Mouse (Mus musculus) kidney, embryonic 15.5 days (tissue): ENCODE results near the gene Sestd1. TPM values are rescaled to one million over a fixed set of nuclear protein-coding genes. Genes with fewer than 3 reads are reported as not detected.
A peak's percentile ranks its signal among the peaks of the same experiment; 100 is the strongest.

Experiments
- ATAC-seq: fragments of 200-750 bp; cut with Nextera tagmentation; replicated peaks from 2 replicates; pipeline ENCODE4 v1.8.0; 2017; ENCODE audit warnings: moderate TSS enrichment; ENCODE audit not compliant: low FRiP score
- H3K27ac ChIP-seq: fragments of 300-500 bp; sonication (generic); 2 replicates; pipeline ENCODE4 v1.5.1; 2015; ENCODE audit warnings: mild to moderate bottlenecking, inconsistent platforms
- H3K27me3 ChIP-seq: fragments of 300-500 bp; sonication (generic); 2 replicates; pipeline ENCODE4 v1.6.1; 2015; ENCODE audit warnings: inconsistent platforms
- H3K36me3 ChIP-seq: fragments of 300-500 bp; sonication (generic); 2 replicates; pipeline ENCODE4 v1.6.1; 2015; ENCODE audit warnings: inconsistent platforms
- H3K4me1 ChIP-seq: fragments of 300-500 bp; sonication (generic); 2 replicates; pipeline ENCODE4 v1.6.1; 2015; ENCODE audit warnings: inconsistent platforms
- H3K4me2 ChIP-seq: fragments of 300-500 bp; sonication (generic); 2 replicates; pipeline ENCODE4 v1.6.1; 2015; ENCODE audit warnings: moderate library complexity, mild to moderate bottlenecking, inconsistent platforms
- H3K4me3 ChIP-seq: fragments of 300-500 bp; sonication (generic); replicated peaks from 2 replicates; pipeline ENCODE4 v1.5.1; 2015; ENCODE audit warnings: mild to moderate bottlenecking, inconsistent platforms
- H3K9ac ChIP-seq: fragments of 300-500 bp; sonication (generic); 2 replicates; pipeline ENCODE4 v1.6.1; 2015; ENCODE audit warnings: mild to moderate bottlenecking, inconsistent platforms
- H3K9me3 ChIP-seq: fragments of 300-500 bp; sonication (generic); replicated peaks from 2 replicates; pipeline ENCODE4 v1.6.1; 2016; ENCODE audit warnings: inconsistent platforms
- WGBS: fragments of 180-500 bp; shearing (Covaris S2); methylation state at CpG from one replicate; pipeline ENCODE4 v1.1.7; 2015; ENCODE audit warnings: mixed read lengths; 5-methylcytosine and 5-hydroxymethylcytosine counted together
- polyA plus RNA-seq: library from polyadenylated mRNA; unstranded; fragments of >200 nt; fragmentation: Nextera tagmentation; extraction: Ambion mirVana; gene quantifications from 2 replicates; pipeline ENCODE4 v1.2.1, GENCODE M21; 2015

Gene Sestd1
- polyA plus RNA-seq, 1 experiment from 2014 or later = 26.6 TPM

DNA sequence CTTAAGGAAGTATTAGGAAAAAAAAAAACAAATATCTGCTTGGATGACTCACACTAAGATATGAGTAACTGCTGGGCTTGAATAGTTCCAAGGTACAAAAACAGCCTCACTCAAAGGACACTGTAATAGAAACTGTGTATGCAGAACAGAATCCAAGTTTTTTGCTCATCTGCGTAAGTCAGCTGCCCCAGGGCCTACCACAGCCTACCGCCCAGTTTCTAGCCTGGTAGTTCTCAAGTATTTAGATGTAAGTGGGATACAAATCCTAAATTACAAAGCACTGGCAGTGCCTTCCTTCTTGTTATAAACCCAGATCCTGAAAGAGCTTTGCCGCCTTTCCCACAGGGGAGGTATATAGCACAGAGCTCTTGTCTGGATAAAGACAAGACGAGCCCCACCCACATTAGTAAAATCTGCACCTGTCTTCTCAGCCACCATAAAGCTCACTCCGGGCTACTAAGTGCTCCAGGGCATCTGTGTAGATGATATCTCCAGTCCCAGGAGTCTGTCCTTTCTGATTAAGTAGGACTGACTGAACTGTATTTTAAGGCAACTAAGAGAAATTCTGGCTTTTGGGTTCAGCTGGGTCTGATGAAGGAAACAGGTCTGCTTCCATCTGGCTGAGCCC lies 11.7 kb downstream of the Sestd1 start:
- ATAC-seq = no peak
- no peak overlapping the region for H3K4me2 ChIP-seq
- no peaks in the 10 kb centered on the region for H3K36me3 ChIP-seq
- H3K9me3 ChIP-seq = no peaks in the 10 kb centered on the region
- no peak overlapping the region for H3K9ac ChIP-seq
- H3K27me3 ChIP-seq = no peaks in the 10 kb centered on the region
- H3K27ac ChIP-seq = peak overlapping the region; percentile 42; the same call in 1 of the 2 replicates
- H3K4me3 ChIP-seq = no peak overlapping the region
- 73% methylated on average over 5 of the region's 5 CpGs for WGBS
- H3K4me1 ChIP-seq = peaks cover 60% of the 10 kb centered on the region

DNA sequence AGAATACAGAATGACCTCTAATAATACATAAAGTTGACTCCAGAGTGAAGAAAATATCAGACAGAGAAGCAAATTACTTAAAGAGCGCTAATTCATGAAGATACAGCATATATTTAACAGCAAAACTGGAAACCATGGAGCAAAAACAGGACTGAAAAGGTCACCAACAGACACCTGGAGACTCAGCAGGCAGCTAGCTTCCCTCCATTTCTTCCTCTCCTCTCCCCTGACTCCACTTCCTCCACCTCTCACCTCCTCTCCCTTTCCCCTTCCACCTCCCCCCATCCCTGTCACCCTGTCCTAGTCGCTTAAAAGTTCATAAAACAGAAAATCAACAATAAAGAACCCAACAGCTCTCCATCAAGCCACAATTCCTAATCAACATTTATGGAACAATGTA lies 13.5 kb downstream of the Sestd1 start:
- H3K9me3 ChIP-seq = no peaks in the 10 kb centered on the region
- no peaks in the 10 kb centered on the region for H3K27me3 ChIP-seq
- WGBS = 87% methylated on average over 2 of the region's 2 CpGs
- H3K4me2 ChIP-seq = no peak overlapping the region
- H3K4me1 ChIP-seq = peaks cover 68% of the 10 kb centered on the region
- no peaks in the 10 kb centered on the region for H3K36me3 ChIP-seq
- H3K9ac ChIP-seq = no peak overlapping the region
- no peak overlapping the region for H3K4me3 ChIP-seq
- ATAC-seq = no peak
- no peak overlapping the region for H3K27ac ChIP-seq

DNA sequence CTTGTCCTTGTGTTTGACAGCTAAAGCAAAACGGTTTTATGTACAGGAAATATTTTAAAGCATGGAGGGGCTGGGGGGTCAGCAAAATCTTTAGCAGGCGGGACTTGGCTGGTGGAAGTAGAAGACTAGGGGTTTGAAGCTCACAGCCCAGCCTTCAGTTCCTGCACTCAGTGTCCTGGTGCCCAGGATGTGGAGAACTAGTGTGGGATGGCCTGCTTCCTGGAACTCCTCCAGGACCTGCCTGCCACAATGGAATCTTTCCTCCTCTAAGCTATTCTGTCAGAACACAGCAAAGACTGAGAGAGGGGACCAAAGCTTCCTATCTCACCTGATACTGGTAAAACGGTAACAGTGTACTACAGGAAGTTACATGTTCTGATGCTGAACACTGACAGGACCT lies 14.4 kb downstream of the Sestd1 start:
- H3K27ac ChIP-seq = peak overlapping the region; percentile 58
- no peak overlapping the region for H3K4me2 ChIP-seq
- ATAC-seq = no peak
- H3K9ac ChIP-seq = no peak overlapping the region
- WGBS = 67% methylated on average over 3 of the region's 3 CpGs
- H3K9me3 ChIP-seq = no peaks in the 10 kb centered on the region
- H3K27me3 ChIP-seq = no peaks in the 10 kb centered on the region
- H3K4me1 ChIP-seq = peaks cover 70% of the 10 kb centered on the region
- no peaks in the 10 kb centered on the region for H3K36me3 ChIP-seq
- H3K4me3 ChIP-seq = no peak overlapping the region

DNA sequence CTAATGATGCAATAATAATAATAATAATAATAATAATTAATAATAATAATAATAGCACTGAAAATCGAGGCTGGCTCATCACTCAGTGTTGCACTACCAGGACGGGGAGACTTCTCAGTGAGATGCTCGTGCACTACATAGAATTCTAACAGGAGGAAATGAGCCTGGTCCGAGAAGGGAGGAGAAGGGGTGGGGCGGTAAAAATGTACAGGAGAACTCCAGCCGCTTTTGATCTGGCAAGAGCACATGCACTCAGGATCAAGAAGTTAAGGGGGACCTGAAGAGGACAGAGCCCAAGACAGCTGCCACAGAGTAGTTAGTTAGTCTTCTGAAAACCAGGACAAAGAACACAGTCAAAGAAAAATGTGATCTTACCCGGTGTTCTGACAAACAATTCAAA lies 15.1 kb downstream of the Sestd1 start:
- WGBS = 60% methylated on average over 7 of the region's 7 CpGs

DNA sequence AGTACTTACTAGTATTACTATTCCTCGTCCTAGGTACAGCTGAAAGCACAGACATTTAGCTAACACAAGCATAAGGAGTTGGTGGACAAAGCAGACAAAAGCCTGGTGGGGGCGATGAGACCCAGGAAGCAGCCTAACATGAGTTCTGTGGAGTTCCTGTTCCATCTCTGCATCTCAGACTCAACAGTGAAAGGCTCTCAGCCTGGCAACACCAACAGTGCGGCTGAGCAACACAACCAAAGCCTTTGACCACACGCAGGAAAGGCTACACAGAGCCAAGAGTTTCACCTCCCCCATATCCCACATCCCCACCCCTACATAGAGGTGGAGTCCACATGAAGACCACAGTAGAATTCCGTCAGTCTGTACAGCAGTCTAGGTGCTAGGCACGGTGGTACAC lies 15.8 kb downstream of the Sestd1 start:
- Histone ChIP-seq H3K27ac (no peak overlapping the region), H3K4me3 (no peak overlapping the region), H3K36me3 (no peaks in the 10 kb centered on the region), H3K4me1 (peaks cover 63% of the 10 kb centered on the region), H3K9me3 (no peaks in the 10 kb centered on the region), H3K9ac (no peak overlapping the region), H3K27me3 (no peaks in the 10 kb centered on the region), H3K4me2 (no peak overlapping the region)
- WGBS = 80% methylated on average over 6 of the region's 6 CpGs
- no peak for ATAC-seq

More for the DNA sequence above, 15.1 kb downstream of the Sestd1 start:
- ATAC-seq = no peak
- Histone ChIP-seq H3K9ac (no peak overlapping the region), H3K9me3 (no peaks in the 10 kb centered on the region), H3K27me3 (no peaks in the 10 kb centered on the region), H3K27ac (no peak overlapping the region), H3K36me3 (no peaks in the 10 kb centered on the region), H3K4me2 (no peak overlapping the region), H3K4me3 (no peak overlapping the region), H3K4me1 (peaks cover 67% of the 10 kb centered on the region)

DNA sequence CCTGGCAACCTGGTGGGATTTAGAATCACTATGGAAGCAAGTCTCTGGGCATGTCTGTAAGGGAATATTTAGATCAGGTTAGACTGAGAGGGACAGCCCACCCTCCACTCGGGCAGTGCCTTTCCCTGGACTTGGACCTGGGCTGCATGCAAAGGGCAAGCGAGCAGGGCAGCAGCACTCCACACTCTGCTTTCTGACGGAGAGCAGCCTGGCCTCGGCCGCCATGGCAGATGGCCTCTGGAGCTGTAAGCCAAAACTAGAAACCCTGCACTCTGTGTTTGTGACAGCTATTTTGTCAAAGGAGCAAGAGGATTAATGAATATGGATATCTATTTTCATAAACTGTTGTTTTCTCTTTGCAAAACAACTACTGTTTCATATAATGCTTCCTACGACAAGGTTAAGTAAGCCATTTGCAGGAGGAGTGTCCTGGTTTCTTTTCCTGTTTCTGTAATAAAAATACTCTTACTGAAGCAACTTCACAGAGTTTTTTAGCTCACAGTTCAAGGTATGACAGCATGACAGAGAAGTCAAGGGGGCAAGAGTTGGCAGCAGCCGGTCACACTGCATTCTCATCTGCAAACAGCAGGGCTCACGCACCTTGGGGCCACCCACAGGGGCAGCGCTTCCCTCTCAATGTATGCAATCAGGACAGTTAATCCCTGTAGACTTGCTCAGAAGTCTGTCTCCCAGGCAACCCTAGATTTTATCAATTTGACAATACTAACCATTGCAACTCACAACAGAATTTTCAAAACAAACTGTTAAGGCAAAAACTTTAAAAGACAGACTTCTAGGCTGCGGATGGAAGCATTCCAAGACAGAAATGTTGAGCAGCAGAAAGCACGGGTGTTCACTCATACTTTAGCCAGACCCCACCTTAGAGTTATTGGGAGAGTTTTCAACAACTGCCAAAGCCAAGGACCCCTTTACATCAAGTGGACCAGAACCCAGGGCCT lies 16.6 kb downstream of the Sestd1 start:
- H3K9ac ChIP-seq = no peak overlapping the region
- H3K36me3 ChIP-seq = no peaks in the 10 kb centered on the region
- no peaks in the 10 kb centered on the region for H3K9me3 ChIP-seq
- no peaks in the 10 kb centered on the region for H3K27me3 ChIP-seq
- no peak for ATAC-seq
- 0 out of 2 replicates have a peak overlapping the region, but pooled peaks have one; percentile 37 for H3K27ac ChIP-seq
- H3K4me1 ChIP-seq = peaks cover 55% of the 10 kb centered on the region
- H3K4me3 ChIP-seq = no peak overlapping the region
- WGBS = 55% methylated on average over 11 of the region's 11 CpGs
- no peak overlapping the region for H3K4me2 ChIP-seq

DNA sequence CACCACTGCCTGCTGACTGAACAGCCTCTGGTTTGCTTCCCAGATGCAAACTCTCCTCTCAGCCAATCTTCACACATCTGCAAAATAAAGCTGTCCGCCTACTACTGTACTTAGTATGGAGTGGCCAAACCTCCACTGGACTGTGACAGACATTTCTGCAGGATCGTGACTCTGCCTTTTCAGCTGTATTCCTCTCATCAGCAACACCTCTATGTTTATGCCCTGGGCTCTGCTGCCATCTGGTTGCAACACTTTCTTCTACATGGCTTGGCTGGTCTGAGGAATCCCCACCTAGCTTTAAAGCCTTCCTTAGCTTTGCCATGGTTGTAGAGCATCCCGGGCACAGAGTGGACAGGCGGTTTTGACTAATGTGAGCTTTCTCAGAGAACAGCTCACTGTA lies 20.3 kb downstream of the Sestd1 start:
- WGBS = 56% methylated on average over 4 of the region's 4 CpGs
- Histone ChIP-seq H3K27me3 (no peaks in the 10 kb centered on the region), H3K9me3 (no peaks in the 10 kb centered on the region), H3K36me3 (0 out of 2 replicates have a peak, but pooled peaks cover 7% of the 10 kb centered on the region), H3K27ac (no peak overlapping the region), H3K4me3 (no peak overlapping the region), H3K4me1 (peaks cover 36% of the 10 kb centered on the region), H3K9ac (no peak overlapping the region), H3K4me2 (no peak overlapping the region)
- peak; percentile 19; the same call in 1 of the 2 replicates for ATAC-seq

DNA sequence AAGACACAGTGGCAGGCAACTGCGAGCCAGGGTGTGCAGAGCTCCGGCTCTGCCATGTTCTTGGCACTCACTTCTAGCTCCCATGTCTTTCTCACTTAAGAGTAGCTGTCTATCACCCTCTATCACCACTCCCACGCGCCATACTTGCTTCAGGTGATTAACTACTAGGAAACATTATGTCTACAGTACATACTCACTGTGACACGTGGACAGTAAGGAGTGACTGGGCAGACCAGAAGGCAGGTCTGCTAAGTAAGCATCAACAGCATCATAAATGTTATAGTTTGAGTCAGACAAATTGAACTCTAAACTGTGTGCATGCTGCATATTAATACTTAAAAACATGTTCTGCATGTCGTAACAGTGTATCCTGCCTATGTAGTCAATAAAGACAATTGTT lies 27.2 kb downstream of the Sestd1 start:
- WGBS = 75% methylated on average over 6 of the region's 6 CpGs
- no peaks in the 10 kb centered on the region for H3K27me3 ChIP-seq
- 0 out of 2 replicates have a peak, but pooled peaks cover 14% of the 10 kb centered on the region for H3K36me3 ChIP-seq
- no peak overlapping the region for H3K4me3 ChIP-seq
- H3K9ac ChIP-seq = no peak overlapping the region
- peaks cover 34% of the 10 kb centered on the region for H3K4me1 ChIP-seq
- ATAC-seq = no peak
- H3K4me2 ChIP-seq = no peak overlapping the region
- no peak overlapping the region for H3K27ac ChIP-seq
- no peaks in the 10 kb centered on the region for H3K9me3 ChIP-seq

DNA sequence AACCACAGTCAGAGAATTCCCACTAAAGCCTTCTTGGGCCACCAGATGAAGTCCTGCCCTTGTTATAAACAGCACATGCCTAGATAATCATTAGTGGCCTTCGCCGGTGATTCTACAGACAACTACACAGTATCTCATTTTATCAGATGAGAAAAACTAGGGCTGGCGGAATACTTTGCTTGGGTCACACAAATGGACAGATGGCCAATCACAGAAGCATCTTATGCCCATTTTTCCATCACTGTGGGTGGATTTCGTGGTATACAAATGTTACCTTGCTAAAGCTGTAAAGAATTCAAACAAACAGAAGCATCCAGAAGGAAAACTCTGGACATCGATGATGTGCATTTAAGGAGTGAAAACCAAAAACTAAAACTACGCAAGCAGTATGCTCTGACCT lies 28.7 kb downstream of the Sestd1 start:
- Histone ChIP-seq H3K27ac (no peak overlapping the region), H3K9me3 (no peaks in the 10 kb centered on the region), H3K36me3 (0 out of 2 replicates have a peak, but pooled peaks cover 14% of the 10 kb centered on the region), H3K27me3 (no peaks in the 10 kb centered on the region), H3K9ac (no peak overlapping the region), H3K4me1 (peaks cover 41% of the 10 kb centered on the region), H3K4me2 (no peak overlapping the region), H3K4me3 (no peak overlapping the region)
- 92% methylated on average over 6 of the region's 6 CpGs for WGBS
- no peak for ATAC-seq

DNA sequence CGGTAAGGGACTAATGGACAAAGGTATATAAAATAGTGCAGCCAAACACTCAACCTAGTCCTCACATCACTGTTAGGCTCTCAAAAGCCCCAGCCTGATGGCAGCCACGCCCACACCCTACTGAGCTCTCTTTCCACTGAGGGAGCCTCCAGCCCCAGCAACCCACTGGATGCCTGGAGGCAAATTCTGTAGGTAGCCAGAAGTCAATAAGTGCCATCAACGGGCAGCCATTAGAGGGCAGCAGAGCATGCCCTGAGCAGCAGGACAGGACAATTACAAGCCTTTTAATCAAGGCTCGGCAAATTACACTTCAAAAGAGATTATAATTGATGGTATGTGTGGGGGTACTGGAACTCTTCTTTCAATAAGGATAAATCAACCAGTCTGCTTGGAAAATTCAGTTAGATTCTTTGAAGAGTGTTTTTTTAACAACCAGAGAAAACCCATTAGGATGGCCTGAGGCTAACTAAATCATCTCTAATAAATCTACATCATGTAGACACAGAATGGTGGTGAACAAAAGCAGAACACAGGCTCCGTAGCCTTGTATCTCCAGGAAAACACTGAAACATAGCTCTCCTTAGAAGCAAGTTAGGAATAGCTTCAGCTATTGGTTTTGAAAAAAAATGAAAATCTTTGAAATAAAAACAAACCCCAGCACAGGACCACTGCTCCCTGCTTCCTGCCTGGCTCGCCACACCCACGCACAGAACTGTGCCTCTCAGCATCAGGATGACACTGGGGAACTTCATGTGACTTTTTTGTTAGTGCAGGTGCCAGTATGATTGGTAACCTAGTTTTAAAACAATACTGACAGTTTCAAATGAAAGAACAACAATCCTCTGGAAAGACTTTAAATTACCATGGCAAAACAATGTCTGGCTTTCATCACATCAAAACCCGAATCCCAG lies 30.4 kb downstream of the Sestd1 start:
- no peak overlapping the region for H3K4me2 ChIP-seq
- no peak overlapping the region for H3K9ac ChIP-seq
- no peaks in the 10 kb centered on the region for H3K9me3 ChIP-seq
- H3K27ac ChIP-seq = peak overlapping the region; percentile 65
- H3K4me3 ChIP-seq = no peak overlapping the region
- H3K4me1 ChIP-seq = peaks cover 55% of the 10 kb centered on the region
- H3K36me3 ChIP-seq = peaks cover 12% of the 10 kb centered on the region; the same call in 1 of the 2 replicates
- H3K27me3 ChIP-seq = no peaks in the 10 kb centered on the region
- peak; percentile 44 for ATAC-seq
- 16% methylated on average over 8 of the region's 8 CpGs for WGBS

DNA sequence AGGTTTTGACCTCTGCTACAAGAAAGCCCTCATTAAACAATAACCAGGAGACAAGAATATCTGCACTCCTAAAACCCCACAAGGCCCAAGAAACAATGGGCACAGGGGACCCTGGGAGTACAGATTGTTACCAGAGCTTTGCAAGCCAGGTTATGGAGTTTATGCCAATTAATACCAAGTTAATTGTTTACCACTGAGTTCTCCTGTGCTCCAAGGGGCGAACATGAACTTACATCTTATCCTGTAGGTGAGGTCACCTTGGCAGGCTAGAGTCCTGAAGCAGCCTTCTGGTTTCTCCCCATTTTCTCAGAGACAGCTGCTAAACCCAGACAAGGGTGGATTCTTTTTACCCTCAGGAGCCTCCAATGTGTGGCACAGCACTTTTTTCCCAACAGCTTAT lies 32.0 kb downstream of the Sestd1 start:
- 69% methylated on average over 1 of the region's 1 CpGs for WGBS
- Histone ChIP-seq H3K9ac (no peak overlapping the region), H3K27me3 (no peaks in the 10 kb centered on the region), H3K36me3 (peaks cover 24% of the 10 kb centered on the region; the same call in 1 of the 2 replicates), H3K4me1 (peaks cover 48% of the 10 kb centered on the region), H3K27ac (no peak overlapping the region), H3K9me3 (no peaks in the 10 kb centered on the region), H3K4me3 (no peak overlapping the region), H3K4me2 (no peak overlapping the region)
- ATAC-seq = no peak
